Mouse (Mus musculus): ENCODE data around the gene Mrpl37. TPM values are rescaled to one million over a fixed set of nuclear protein-coding genes. Genes with fewer than 3 reads are reported as not detected.

Mrpl37 gene
- total and polyA plus RNA-seq, 3 experiments, result 53.5 to 123 (median 53.6) TPM

GRCm38 (mm10) chr4:107084343-107084742 is 17.7 kb upstream of the Mrpl37 start:
- dilution Hi-C loops (cut with MboI; ENCODE audit: extremely low pct_ligation_motif_present, extremely low pct_unique_long_range_greater_than_20kb, low sequenced_read_pairs) (no loop called here), in situ Hi-C loops (cut with MboI; ENCODE audit: low pct_ligation_motif_present, low pct_unique_long_range_greater_than_20kb, low sequenced_read_pairs) (no loop called here)
- no peaks in the 10 kb centered on the region for H3K27me3 ChIP-seq (replicated peaks)
- no peak overlapping the region for H3K9ac ChIP-seq (ENCODE audit: insufficient read depth, low read depth)
- no peak for TF ChIP-seq ELF1 (IDR thresholded peaks at IDR 0.05; ENCODE audit: low read depth, low read length)
- TF ChIP-seq IRF4 (IDR thresholded peaks at IDR 0.05; ENCODE audit: low read depth, low read length), result no peak
- TF ChIP-seq TBP (conservative IDR thresholded peaks at IDR 0.05; ENCODE audit: low read depth, low read length), result no peak
- no peak for TF ChIP-seq EP300 (IDR thresholded peaks at IDR 0.05; ENCODE audit: low read length)
- TF ChIP-seq BHLHE40 (IDR thresholded peaks at IDR 0.05; ENCODE audit: low read depth, low read length), result no peak
- TF ChIP-seq GABPA (IDR thresholded peaks at IDR 0.05; ENCODE audit: insufficient replicate concordance, low read depth, low read length), result no peak
- TF ChIP-seq ETS1 (conservative IDR thresholded peaks at IDR 0.05; ENCODE audit: low read depth, low read length), result no peak
- no peak for TF ChIP-seq JUND (conservative IDR thresholded peaks at IDR 0.05; ENCODE audit: low read depth, low read length)
- TF ChIP-seq RCOR1 (conservative IDR thresholded peaks at IDR 0.05; ENCODE audit: low read depth, low read length), result no peak
- TF ChIP-seq ZC3H11A (IDR thresholded peaks at IDR 0.05; ENCODE audit: low read depth, low read length), result no peak
- TF ChIP-seq HCFC1 (IDR thresholded peaks at IDR 0.05; ENCODE audit: low read depth, low read length), result no peak
- H3K36me3 ChIP-seq (replicated peaks in 1 of 2; ENCODE audit: control insufficient read depth in 1 of 2, insufficient read depth in 1 of 2, low read length in 1 of 2), result peaks cover 5 to 48% of the 10 kb centered on the region in 2 experiments
- no peak overlapping the region for H3K4me3 ChIP-seq (replicated peaks in 1 of 3; ENCODE audit: low read depth in 2 of 3, low read length in 2 of 3, poor library complexity in 1 of 3)
- H3K27ac ChIP-seq (ENCODE audit: insufficient read depth, low read depth), result no peak overlapping the region
- DNase-seq (ENCODE audit: extremely low read depth), result no peak
- no peak overlapping the region for H3K4me2 ChIP-seq (ENCODE audit: insufficient read depth, low read depth, poor library complexity, severe bottlenecking)
- no peaks in the 10 kb centered on the region for H3K79me2 ChIP-seq (replicated peaks; ENCODE audit: control insufficient read depth, extremely low read depth, insufficient read depth, poor library complexity, severe bottlenecking)
- H3K4me1 ChIP-seq (ENCODE audit: control insufficient read depth in 1 of 2, insufficient read depth in 2 of 2), result peaks cover 6 to 26% of the 10 kb centered on the region in 2 experiments; a peak in 3 of 4 replicates
- H3K9me3 ChIP-seq (replicated peaks; ENCODE audit: low read length), result no peaks in the 10 kb centered on the region

GRCm38 (mm10) chr4:107083126-107083525 is 16.5 kb upstream of the Mrpl37 start:
- H3K27ac ChIP-seq (ENCODE audit: insufficient read depth, low read depth), result no peak overlapping the region
- H3K4me2 ChIP-seq (ENCODE audit: insufficient read depth, low read depth, poor library complexity, severe bottlenecking), result no peak overlapping the region
- H3K9ac ChIP-seq (ENCODE audit: insufficient read depth, low read depth), result no peak overlapping the region
- H3K79me2 ChIP-seq (replicated peaks; ENCODE audit: control insufficient read depth, extremely low read depth, insufficient read depth, poor library complexity, severe bottlenecking), result no peaks in the 10 kb centered on the region
- H3K9me3 ChIP-seq (replicated peaks; ENCODE audit: low read length), result no peaks in the 10 kb centered on the region
- in situ Hi-C loops (cut with MboI; ENCODE audit: low pct_ligation_motif_present, low pct_unique_long_range_greater_than_20kb, low sequenced_read_pairs) (no loop called here), dilution Hi-C loops (cut with MboI; ENCODE audit: extremely low pct_ligation_motif_present, extremely low pct_unique_long_range_greater_than_20kb, low sequenced_read_pairs) (no loop called here)
- H3K4me1 ChIP-seq (ENCODE audit: control insufficient read depth in 1 of 2, insufficient read depth in 2 of 2), result peaks cover 0 to 14% of the 10 kb centered on the region in 2 experiments; a peak in 1 of 4 replicates
- DNase-seq (ENCODE audit: extremely low read depth), result no peak
- no peaks in the 10 kb centered on the region for H3K27me3 ChIP-seq (replicated peaks)
- TF ChIP-seq CHD1 (IDR thresholded peaks at IDR 0.05; ENCODE audit: low read depth, low read length) (no peak), EP300 (IDR thresholded peaks at IDR 0.05; ENCODE audit: low read length) (no peak), BHLHE40 (IDR thresholded peaks at IDR 0.05; ENCODE audit: low read depth, low read length) (no peak), RAD21 (IDR thresholded peaks at IDR 0.05; ENCODE audit: low read depth, low read length) (no peak), CHD2 (IDR thresholded peaks at IDR 0.05; ENCODE audit: low read length) (no peak), HCFC1 (IDR thresholded peaks at IDR 0.05; ENCODE audit: low read depth, low read length) (no peak), PAX5 (IDR thresholded peaks at IDR 0.05; ENCODE audit: low read length) (no peak), SMC3 (IDR thresholded peaks at IDR 0.05; ENCODE audit: low read depth, low read length) (no peak), ZMIZ1 (IDR thresholded peaks at IDR 0.05; ENCODE audit: low read depth, low read length) (no peak), UBTF (IDR thresholded peaks at IDR 0.05; ENCODE audit: low read depth, low read length) (no peak), MXI1 (IDR thresholded peaks at IDR 0.05; ENCODE audit: low read depth, low read length) (no peak), ZC3H11A (IDR thresholded peaks at IDR 0.05; ENCODE audit: low read depth, low read length) (no peak), TBP (conservative IDR thresholded peaks at IDR 0.05; ENCODE audit: low read depth, low read length) (no peak), GABPA (IDR thresholded peaks at IDR 0.05; ENCODE audit: insufficient replicate concordance, low read depth, low read length) (no peak), MAX (IDR thresholded peaks at IDR 0.05; ENCODE audit: low read length) (no peak), IRF4 (IDR thresholded peaks at IDR 0.05; ENCODE audit: low read depth, low read length) (no peak)
- peaks cover 7 to 55% of the 10 kb centered on the region in 2 experiments for H3K36me3 ChIP-seq (replicated peaks in 1 of 2; ENCODE audit: control insufficient read depth in 1 of 2, insufficient read depth in 1 of 2, low read length in 1 of 2)
- no peak overlapping the region for H3K4me3 ChIP-seq (replicated peaks in 1 of 3; ENCODE audit: low read depth in 2 of 3, low read length in 2 of 3, poor library complexity in 1 of 3)

Measured in CH12.LX (cell line).